Mouse (Mus musculus): Measurements from ENCODE around the gene Gsg1.

DNA sequence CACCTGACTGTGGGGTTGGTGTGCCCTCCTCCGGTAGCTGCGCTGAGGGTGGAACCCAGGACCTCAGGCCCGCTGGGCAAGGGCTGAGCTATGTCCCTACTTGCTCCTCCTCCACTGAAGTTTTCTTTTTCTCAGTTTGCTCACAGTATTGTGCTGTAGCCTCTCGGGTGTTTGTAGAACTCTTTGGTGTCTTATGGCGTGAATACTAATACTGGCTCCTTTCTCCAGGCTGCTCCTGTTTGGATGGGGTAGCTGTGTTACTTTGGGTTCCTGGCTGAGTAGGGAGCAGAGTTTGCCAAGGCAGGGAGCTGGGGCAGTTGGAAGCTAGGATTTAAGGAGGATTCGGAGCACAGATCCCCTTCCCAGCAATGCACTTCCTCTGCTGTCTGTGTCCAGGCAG is 50.4 kb downstream of the Gsg1 start:
- no peak for TF ChIP-seq CTCF (IDR thresholded peaks at IDR 0.05; ENCODE audit: low read depth)
- TF ChIP-seq EP300 (IDR thresholded peaks at IDR 0.05; ENCODE audit: low read depth), result no peak

Measured in heart, postnatal 0 days (tissue).